Mouse (Mus musculus): ENCODE data around the gene Zfp324.

- no peak for TF ChIP-seq POLR2A (IDR thresholded peaks at IDR 0.05; ENCODE audit: borderline replicate concordance, extremely low read depth, insufficient read depth, insufficient read length, poor library complexity, severe bottlenecking)
- no peak for TF ChIP-seq CTCF (IDR thresholded peaks at IDR 0.05; ENCODE audit: borderline replicate concordance, extremely low read depth, insufficient read depth, insufficient read length)
Observed at GRCm38 (mm10) chr7:12980291-12980690, 14.7 kb downstream of the Zfp324 start.

All from brain, embryonic 14.5 days (tissue).